Mouse (Mus musculus): ENCODE results near the gene Fcho1.

DNA sequence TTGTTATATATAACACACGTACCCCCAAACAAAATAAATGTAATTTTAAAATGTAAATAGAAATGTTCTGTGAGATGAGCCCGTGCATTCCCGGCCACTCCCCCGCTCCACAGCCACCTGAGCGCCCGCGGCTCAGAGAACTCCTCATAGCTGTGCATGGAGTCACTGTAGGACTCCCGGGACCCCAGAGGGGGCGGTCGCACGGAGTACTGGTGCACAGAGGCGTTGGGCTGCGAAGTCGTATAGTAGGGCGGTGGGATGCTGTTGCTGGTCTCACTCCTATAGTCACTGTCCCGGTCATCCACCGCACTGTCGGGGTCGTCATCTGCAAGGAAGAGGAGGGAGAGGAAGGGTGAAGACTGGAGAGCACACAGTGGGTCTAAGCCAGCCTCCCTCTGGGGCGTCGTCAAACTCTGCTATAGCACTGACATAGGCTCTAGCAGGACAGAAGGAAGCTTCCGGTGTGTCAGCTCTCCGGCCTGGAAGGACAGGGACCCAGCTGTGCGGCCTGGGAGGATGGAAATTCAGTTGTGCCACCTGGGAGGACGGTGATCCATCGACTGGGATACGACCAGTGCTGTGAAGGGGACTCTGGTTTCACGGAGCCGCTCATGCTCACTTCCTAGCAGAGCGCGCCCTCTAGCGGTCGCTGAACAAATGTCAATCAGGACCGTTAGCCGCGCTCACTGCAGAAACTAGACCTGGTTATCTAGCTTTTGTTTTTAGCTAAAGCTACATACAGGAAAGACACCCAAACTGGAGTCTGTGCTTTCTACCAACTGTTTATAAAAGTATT, 65.0 kb downstream of the Fcho1 start:
- TF ChIP-seq EP300 (IDR thresholded peaks at IDR 0.05; ENCODE audit: low read depth): no peak
- TF ChIP-seq CTCF (IDR thresholded peaks at IDR 0.05; ENCODE audit: low read depth): peak; percentile 95
